Mouse (Mus musculus) E14TG2a.4 (cell line): Measurements from ENCODE around the gene Ift172.

ENCODE experiments used
- H3K27me3 ChIP-seq: 2 replicates; pipeline ENCODE4 v1.6.1; 2014; ENCODE audit warnings: low read length, control low read depth; ENCODE audit not compliant: insufficient read depth
- H3K36me3 ChIP-seq: 2 replicates; pipeline ENCODE4 v1.6.1; 2014; ENCODE audit warnings: low read length, control low read depth; ENCODE audit not compliant: insufficient read depth
- H3K4me1 ChIP-seq: replicated peaks from 2 replicates; pipeline ENCODE4 v1.6.1; 2014; ENCODE audit warnings: low read depth, low read length, control low read depth
- H3K4me3 ChIP-seq: replicated peaks from 2 replicates; pipeline ENCODE4 v1.5.1; 2014; ENCODE audit warnings: mild to moderate bottlenecking, low read length
- H3K9me3 ChIP-seq: 2 replicates; pipeline ENCODE4 v1.6.1; 2014; ENCODE audit warnings: low read length, control low read depth
- CTCF ChIP-seq: conservative IDR thresholded peaks from 2 replicates; pipeline ENCODE4 v1.5.1; 2014; ENCODE audit warnings: low read length
- NANOG ChIP-seq: IDR thresholded peaks from 2 replicates; pipeline ENCODE4 v1.6.1; 2014; ENCODE audit warnings: borderline replicate concordance, low read length, mixed read lengths
- POU5F1 ChIP-seq: IDR thresholded peaks from 2 replicates; pipeline ENCODE4 v1.6.1; 2014; ENCODE audit warnings: low read length, borderline replicate concordance

Gene Ift172

GRCm38 (mm10) chr5:31240637-31241521 lies 50.0 kb downstream of the Ift172 start, which contains the start of the genes Nrbp1 and Gm9970:
Gene Nrbp1, plus strand, starts transcription at chr5:31240864.
Gene Gm9970, minus strand, starts transcription at chr5:31241232.
- peaks cover 23% of the 10 kb centered on the region for H3K36me3 ChIP-seq
- H3K4me3 ChIP-seq: peak within 1 kb of the TSS; percentile 99
- H3K4me1 ChIP-seq: peaks cover 14% of the 10 kb centered on the region
- H3K27me3 ChIP-seq: no peaks in the 10 kb centered on the region; the same call in 1 of the 2 replicates
- TF ChIP-seq POU5F1 (no peak), CTCF (no peak), NANOG (no peak)
- no peaks in the 10 kb centered on the region for H3K9me3 ChIP-seq

GRCm38 (mm10) chr5:31226641-31227040 lies 64.3 kb downstream of the Ift172 start:
- no peak overlapping the region for H3K4me3 ChIP-seq
- no peaks in the 10 kb centered on the region for H3K9me3 ChIP-seq
- no peak for TF ChIP-seq NANOG
- TF ChIP-seq CTCF: no peak
- no peak for TF ChIP-seq POU5F1
- H3K36me3 ChIP-seq: no peaks in the 10 kb centered on the region
- peaks cover 11% of the 10 kb centered on the region for H3K27me3 ChIP-seq
- peaks cover 6% of the 10 kb centered on the region for H3K4me1 ChIP-seq

- Histone ChIP-seq H3K36me3 (no peaks in the 10 kb centered on the region), H3K4me3 (no peak overlapping the region), H3K4me1 (peaks cover 22% of the 10 kb centered on the region), H3K9me3 (no peaks in the 10 kb centered on the region), H3K27me3 (peaks cover 2% of the 10 kb centered on the region; the same call in 1 of the 2 replicates)
- TF ChIP-seq NANOG (no peak), POU5F1 (no peak), CTCF (no peak)
These were observed 68.2 kb downstream of the Ift172 start for GRCm38 (mm10) chr5:31222696-31223095.

- Histone ChIP-seq H3K9me3 (no peaks in the 10 kb centered on the region), H3K36me3 (0 out of 2 replicates have a peak, but pooled peaks cover 2% of the 10 kb centered on the region), H3K4me1 (peaks cover 27% of the 10 kb centered on the region), H3K27me3 (no peaks in the 10 kb centered on the region), H3K4me3 (peak overlapping the region; percentile 100)
- TF ChIP-seq NANOG: no peak
- no peak for TF ChIP-seq POU5F1
- peak; percentile 32; the same call in 1 of the 2 replicates for TF ChIP-seq CTCF
These were observed 69.5 kb downstream of the Ift172 start for GRCm38 (mm10) chr5:31221304-31221945.

GRCm38 (mm10) chr5:31220448-31221303 lies 70.2 kb downstream of the Ift172 start, which contains the start of gene Ppm1g:
Gene Ppm1g, minus strand, starts transcription at chr5:31220687.
- Histone ChIP-seq H3K27me3 (no peaks in the 10 kb centered on the region), H3K36me3 (peaks cover 9% of the 10 kb centered on the region; the same call in 1 of the 2 replicates), H3K9me3 (no peaks in the 10 kb centered on the region), H3K4me1 (peaks cover 31% of the 10 kb centered on the region), H3K4me3 (peak within 1 kb of the TSS; percentile 100)
- TF ChIP-seq POU5F1 (no peak), CTCF (no peak), NANOG (no peak)

- H3K4me1 ChIP-seq: peaks cover 35% of the 10 kb centered on the region
These were observed 70.9 kb downstream of the Ift172 start for GRCm38 (mm10) chr5:31219911-31220447.

GRCm38 (mm10) chr5:31219474-31219873 lies 71.4 kb downstream of the Ift172 start:
- TF ChIP-seq CTCF: no peak
- TF ChIP-seq POU5F1: no peak
- TF ChIP-seq NANOG: no peak
- Histone ChIP-seq H3K9me3 (no peaks in the 10 kb centered on the region), H3K36me3 (peaks cover 14% of the 10 kb centered on the region; the same call in 1 of the 2 replicates), H3K4me3 (peak overlapping the region; percentile 100), H3K4me1 (peaks cover 39% of the 10 kb centered on the region), H3K27me3 (no peaks in the 10 kb centered on the region)

More at GRCm38 (mm10) chr5:31219911-31220447, 70.9 kb downstream of the Ift172 start:
- H3K27me3 ChIP-seq: no peaks in the 10 kb centered on the region
- peak overlapping the region; percentile 100 for H3K4me3 ChIP-seq
- no peaks in the 10 kb centered on the region for H3K9me3 ChIP-seq
- H3K36me3 ChIP-seq: peaks cover 13% of the 10 kb centered on the region; the same call in 1 of the 2 replicates
- TF ChIP-seq NANOG (no peak), CTCF (no peak), POU5F1 (no peak)
